Mouse (Mus musculus): ENCODE measurements around the gene Bfsp2.

The Bfsp2 gene

DNA sequence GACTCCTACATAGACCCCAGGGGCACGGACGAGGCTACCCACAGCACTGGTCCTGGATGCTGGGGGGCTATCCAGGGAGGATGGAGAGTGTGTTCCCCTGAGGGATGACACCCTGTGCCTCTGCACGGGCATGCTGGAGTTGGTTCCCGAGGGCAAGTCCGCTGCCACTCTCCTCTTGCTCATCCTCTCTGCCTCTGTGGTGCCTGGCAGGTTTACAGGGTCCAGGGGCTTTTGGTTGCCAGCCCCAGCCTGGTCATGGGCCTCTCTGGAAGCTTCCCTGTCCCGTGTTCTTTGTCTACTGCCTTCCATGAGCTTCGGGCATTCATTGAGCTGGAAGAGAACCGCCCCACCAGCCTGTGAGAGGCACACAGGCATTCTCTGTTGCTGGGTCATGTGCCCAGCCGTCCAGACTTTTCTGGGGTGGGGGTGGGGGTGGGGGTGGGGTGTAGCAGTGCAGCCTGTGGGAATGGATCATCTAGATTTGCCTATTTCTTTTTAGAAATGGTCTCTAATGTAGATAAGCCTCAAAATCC is at the start of gene Bfsp2:
Gene Bfsp2, minus strand, starts transcription at position 377 of the 533 bp plus-strand sequence.
- DNase-seq (ENCODE audit: extremely low read depth, low read depth, low spot score) = no peak

GRCm38 (mm10) chr9:103525041-103525537 is 44.9 kb upstream of the Bfsp2 start:
- no peak for DNase-seq (ENCODE audit: extremely low read depth, low read depth, low spot score)

DNA sequence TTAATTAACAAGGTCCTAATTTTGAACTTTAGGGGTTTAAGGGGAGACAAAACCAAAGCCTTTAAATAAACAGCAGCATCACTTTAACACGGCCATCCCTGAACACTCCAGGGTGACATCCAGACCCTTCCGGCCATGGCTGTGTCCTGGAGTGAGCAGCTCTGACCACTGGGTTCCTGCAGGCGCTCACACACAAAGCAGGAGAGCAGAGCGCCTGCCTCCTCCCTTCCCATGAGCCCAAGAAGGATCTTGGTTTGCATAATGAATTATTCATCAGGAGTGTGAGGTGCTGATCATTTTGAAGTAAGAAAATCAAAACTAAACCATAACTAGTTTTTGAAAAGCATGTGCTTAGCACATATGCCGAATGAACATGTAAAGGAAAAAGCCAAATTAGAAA is 44.4 kb upstream of the Bfsp2 start:
- DNase-seq (ENCODE audit: extremely low read depth, low read depth, low spot score) = no peak

GRCm38 (mm10) chr9:103523742-103524403 is 43.7 kb upstream of the Bfsp2 start:
- DNase-seq (ENCODE audit: extremely low read depth, low read depth, low spot score) = no peak

DNA sequence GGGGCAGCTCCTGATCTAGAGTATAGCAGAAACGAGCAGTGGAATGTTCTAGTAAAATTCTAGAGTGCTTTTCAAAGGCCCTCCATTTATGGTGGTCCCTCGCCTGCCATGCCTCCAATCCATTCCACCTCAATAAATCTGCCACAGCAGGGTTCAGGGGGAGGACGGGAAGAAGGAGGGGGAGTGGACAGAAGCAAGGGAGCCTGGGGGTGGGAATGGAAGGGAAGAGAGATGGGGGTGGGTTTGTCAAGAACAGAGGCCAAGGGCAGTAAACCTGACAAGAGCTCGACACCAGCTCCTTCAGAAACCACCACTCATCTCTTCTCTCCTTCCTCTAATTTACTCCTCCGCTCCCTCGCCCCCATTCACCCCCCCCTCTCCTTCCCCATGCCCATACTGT is 42.8 kb upstream of the Bfsp2 start:
- no peak for DNase-seq (ENCODE audit: extremely low read depth, low read depth, low spot score)

GRCm38 (mm10) chr9:103513884-103514283 is 33.7 kb upstream of the Bfsp2 start:
- DNase-seq (ENCODE audit: extremely low read depth, low read depth, low spot score) = no peak

GRCm38 (mm10) chr9:103512257-103512656 is 32.0 kb upstream of the Bfsp2 start:
- no peak for DNase-seq (ENCODE audit: extremely low read depth, low read depth, low spot score)

DNA sequence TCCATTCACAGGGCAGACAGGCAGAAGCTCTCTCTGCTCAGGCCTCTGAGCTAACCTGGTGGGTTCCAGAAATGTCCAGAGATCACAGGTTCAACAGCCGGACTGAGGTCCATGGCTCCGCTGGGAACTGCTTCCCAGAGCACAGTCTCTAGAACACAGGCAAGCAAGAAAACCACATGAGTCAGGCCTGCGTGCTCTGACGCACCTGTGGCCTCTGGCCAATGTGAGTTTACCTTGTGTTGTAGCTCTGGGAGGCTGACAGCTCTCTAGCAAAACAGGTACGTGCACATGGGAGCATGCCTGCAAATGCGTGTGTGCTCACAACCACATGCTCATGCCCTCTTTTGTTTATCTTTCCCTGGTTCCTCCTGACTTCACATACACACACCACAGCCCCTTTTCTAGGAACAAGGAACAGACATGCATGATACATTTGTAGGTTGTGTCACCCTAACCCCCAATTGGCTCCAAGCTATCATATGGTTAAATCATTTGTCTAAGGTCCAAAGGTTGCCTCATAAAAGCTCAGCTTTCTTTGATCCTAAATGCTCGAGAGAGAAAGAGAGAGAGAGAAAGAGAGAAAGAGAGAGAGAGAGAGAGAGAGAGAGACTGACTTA is 26.9 kb upstream of the Bfsp2 start:
- no peak for DNase-seq (ENCODE audit: extremely low read depth, low read depth, low spot score)

DNA sequence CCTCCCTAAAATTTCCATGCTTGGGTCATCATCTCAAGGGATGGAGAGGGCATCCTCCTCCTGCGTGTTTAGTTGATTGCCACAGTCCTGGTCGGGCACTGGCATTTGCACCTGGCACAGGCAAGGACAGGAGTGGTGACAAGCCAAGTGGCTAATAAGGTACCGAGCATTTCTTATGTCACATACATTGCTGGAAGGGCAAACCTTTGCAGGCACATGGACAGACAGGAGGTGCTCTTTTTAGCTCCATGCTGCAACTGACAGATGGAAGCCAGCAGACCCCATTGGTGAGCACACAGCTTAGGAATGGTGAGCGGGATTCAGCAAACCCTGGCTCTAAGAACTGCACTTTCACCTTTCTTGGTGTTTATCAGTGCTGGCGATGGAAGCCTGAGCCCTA is 24.8 kb upstream of the Bfsp2 start:
- no peak for DNase-seq (ENCODE audit: extremely low read depth, low read depth, low spot score)

GRCm38 (mm10) chr9:103504646-103505045 is 24.4 kb upstream of the Bfsp2 start:
- DNase-seq (ENCODE audit: extremely low read depth, low read depth, low spot score) = no peak

DNA sequence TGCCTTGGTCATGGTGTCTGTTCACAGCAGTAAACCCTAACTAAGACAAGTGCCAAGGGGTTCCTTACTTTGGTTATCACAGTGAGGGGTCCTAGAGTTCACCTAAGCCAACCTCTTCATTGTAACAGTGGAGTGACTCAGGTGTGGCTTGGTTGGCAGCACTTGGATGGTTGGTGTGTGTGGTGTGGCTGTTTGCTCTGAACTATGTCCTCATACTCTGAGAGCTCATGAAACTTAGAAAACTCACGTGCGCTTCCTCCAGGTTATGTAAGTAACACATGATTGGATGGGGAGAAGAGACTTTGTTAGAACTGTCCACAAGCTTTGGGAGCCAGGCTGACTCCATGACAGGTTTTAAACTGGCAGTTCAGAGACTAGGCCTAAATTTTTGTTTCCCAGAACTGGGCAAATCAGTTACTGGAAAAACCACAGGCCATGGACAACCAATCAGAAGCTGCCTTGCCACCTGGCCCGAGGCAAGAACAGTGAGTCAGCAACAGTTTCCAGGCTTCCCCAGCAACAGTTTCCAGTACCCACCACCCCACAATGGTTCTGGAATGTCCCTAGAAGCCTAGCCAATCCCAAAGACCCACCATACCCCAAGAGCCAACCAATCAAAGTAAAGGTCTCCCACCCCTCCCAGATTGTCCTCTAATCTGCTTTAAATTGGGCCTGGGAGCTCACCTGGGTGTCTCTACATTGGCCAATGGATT is 23.5 kb upstream of the Bfsp2 start:
- no peak for DNase-seq (ENCODE audit: extremely low read depth, low read depth, low spot score)

- DNase-seq (ENCODE audit: extremely low read depth, low read depth, low spot score) = no peak
Measured at GRCm38 (mm10) chr9:103502655-103503054, 22.4 kb upstream of the Bfsp2 start.

- no peak for DNase-seq (ENCODE audit: extremely low read depth, low read depth, low spot score)
Measured at GRCm38 (mm10) chr9:103501861-103502364, 21.7 kb upstream of the Bfsp2 start.

- no peak for DNase-seq (ENCODE audit: extremely low read depth, low read depth, low spot score)
Measured at GRCm38 (mm10) chr9:103499366-103499765, 19.1 kb upstream of the Bfsp2 start.

- DNase-seq (ENCODE audit: extremely low read depth, low read depth, low spot score) = no peak
Measured at GRCm38 (mm10) chr9:103498699-103499098, 18.5 kb upstream of the Bfsp2 start.

- DNase-seq (ENCODE audit: extremely low read depth, low read depth, low spot score) = no peak
Measured at GRCm38 (mm10) chr9:103495391-103495790, 15.2 kb upstream of the Bfsp2 start.

DNA sequence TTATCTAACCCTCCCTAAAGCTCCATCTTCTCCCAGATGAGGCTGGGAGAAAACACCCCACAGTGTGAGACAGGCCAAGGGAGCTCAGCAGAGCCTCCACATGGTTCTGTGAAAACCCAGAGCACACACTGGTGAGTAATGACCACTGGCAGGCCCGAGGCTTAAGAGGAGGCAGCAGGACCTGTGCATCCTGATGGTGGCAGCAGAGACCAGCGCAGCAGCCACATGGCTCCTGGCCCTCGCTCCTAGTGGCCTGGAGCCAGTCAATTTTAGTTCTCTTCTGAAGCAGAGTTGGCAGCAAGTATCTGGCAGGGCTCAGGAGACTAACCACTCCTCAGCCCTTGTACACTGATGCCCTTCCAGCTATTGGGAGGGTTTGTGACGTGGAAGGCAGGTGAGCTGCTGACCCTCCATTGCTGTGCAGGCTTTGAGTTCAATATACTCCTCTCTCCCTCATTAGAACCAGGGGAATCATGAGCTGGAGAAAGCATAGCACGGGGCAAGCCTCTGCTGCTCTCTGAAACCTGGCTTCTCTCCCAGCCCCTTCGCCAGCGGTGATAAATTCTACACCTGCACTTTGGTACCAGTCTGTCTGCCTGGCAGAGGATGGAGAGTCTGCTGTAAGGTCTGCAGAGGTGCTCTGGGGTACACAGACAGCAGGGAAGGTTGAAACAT is 14.3 kb upstream of the Bfsp2 start:
- DNase-seq (ENCODE audit: extremely low read depth, low read depth, low spot score) = no peak

DNA sequence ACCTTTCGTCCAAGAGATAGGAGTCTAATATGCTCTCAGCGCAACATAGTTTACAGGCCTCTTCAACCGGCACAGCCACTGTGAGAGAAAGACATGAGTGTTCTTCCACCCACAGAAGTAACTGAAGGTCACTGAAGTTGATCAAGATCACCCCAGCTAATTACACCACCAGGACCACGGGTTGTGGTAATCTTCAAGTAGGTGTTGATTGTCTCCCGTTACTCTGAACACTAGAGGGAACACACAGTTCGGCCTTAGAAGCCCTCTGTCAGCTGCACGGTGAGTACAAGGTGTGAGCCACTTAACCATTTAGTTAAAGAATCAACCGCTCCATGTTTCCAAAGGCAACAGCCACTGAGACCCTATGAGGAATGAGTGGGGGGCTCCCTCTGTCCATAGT is 11.8 kb upstream of the Bfsp2 start:
- DNase-seq (ENCODE audit: extremely low read depth, low read depth, low spot score) = no peak

DNA sequence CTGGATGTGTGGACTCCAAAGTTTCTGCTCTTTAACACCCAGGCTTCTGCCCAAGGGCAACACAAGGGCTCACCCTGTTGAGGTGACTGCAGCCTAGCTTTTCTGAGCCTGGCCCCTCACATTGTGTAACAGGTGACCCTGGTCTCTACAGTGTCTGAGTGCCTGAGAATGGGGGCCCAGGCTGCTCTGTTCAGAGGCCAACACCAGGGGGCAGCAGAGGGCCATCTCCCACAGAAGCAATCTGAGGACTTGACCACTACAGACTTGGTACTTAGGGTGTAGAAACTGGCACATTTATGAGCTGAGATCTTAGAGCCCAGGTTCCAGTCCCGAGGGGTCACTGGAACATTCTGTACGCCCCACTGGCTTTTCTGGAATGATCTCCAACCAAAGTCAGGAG is 10.2 kb upstream of the Bfsp2 start:
- DNase-seq (ENCODE audit: extremely low read depth, low read depth, low spot score) = no peak

DNA sequence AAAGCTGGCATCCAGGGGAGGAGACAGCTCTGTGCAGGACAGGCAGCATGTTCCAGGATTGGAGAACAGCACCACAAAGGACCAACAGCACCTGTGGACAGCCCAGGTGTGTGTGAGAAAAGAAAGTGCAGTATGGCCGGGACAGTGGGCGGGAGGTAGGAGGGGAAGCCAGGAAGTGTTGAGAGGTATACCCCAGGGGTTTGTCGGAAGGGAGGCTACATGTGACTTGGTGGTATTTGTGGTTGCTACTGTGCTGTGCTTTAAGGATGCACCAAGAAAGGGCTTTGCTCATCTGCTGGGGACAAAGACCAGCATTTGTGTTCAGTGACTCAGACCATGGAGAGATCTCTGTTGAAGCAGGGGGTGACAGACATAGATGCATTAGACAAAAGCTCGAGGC is 9.7 kb upstream of the Bfsp2 start:
- DNase-seq (ENCODE audit: extremely low read depth, low read depth, low spot score) = no peak

GRCm38 (mm10) chr9:103489096-103489495 is 8.9 kb upstream of the Bfsp2 start:
- DNase-seq (ENCODE audit: extremely low read depth, low read depth, low spot score) = no peak
